Mouse (Mus musculus) C2C12 (cell line): ENCODE results near the gene Gm20388.

ENCODE experiments used
- CEBPB ChIP-seq: IDR thresholded peaks from one replicate; pipeline ENCODE4 v1.6.1; 2011; ENCODE audit warnings: low read depth, mild to moderate bottlenecking, control low read depth, moderate library complexity
- CTCF ChIP-seq: IDR thresholded peaks from one replicate; pipeline ENCODE4 v1.5.1; 2011; ENCODE audit not compliant: control insufficient read depth, insufficient read depth, insufficient read length
- MAX ChIP-seq: IDR thresholded peaks from one replicate; pipeline ENCODE4 v1.6.1; 2011; ENCODE audit warnings: mild to moderate bottlenecking, control low read depth
- MYOG ChIP-seq: IDR thresholded peaks from one replicate; pipeline ENCODE4 v1.6.1; 2011; ENCODE audit not compliant: control insufficient read depth, insufficient read length; ENCODE audit errors: extremely low read depth
- USF1 ChIP-seq: IDR thresholded peaks from one replicate; pipeline ENCODE4 v1.6.1; 2011; ENCODE audit warnings: low read depth, mild to moderate bottlenecking, control low read depth, moderate library complexity

DNA sequence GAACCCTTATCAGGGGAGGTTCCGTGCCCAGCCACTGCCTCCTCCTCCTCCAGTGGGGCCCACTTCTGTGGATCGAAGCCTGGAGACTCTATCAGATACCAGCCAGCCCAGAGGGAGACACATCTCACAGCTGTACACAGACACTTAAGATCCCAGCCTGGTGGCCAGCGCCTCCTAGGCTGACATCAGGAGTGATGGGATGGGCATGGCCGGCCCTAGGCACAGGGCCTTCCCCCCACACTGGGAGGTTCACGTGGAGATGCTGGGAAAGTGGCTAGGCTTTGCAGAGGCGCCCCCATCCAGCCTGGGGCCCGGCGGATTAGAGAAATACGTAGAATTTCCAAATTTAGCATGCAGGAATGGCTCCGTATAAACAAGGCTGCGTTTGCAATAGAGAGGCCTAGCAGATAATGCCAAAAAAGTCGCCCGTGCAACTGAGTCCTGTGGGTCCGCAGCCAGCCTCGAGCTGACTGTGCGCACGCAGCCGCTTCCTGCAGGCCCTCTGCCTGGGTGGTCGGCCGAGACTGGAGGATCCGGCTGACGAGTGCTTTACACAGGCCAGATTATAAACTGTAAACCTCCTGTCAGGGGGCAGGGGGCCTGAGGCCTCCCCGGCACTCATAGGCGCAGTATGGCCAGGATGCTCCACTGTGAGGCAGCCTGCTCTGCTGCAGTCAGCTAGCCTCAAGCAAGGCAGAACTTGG is 949.9 kb downstream of the Gm20388 start:
- TF ChIP-seq MYOG, result no peak
- TF ChIP-seq MAX, result no peak
- no peak for TF ChIP-seq CTCF
- no peak for TF ChIP-seq USF1
- no peak for TF ChIP-seq CEBPB
